Mouse (Mus musculus) lung, adult 2 months (tissue): ENCODE measurements around the gene Cideb. TPM values are rescaled to one million over a fixed set of nuclear protein-coding genes. Genes with fewer than 3 reads are reported as not detected.

Source experiments
- DNase-seq: peaks from one replicate; pipeline ENCODE4 v3.0.0; 2022
- H3K4me1 ChIP-seq: fragments of 200-500 bp; 2 replicates; pipeline ENCODE4 v1.6.1; 2011; ENCODE audit warnings: low read length; ENCODE audit not compliant: control insufficient read depth, insufficient read depth
- H3K4me3 ChIP-seq: fragments of 200-500 bp; replicated peaks from 2 replicates; pipeline ENCODE3; 2011; ENCODE audit warnings: low read depth, mild to moderate bottlenecking, control low read depth, low read length; ENCODE audit errors: extremely low read depth
- CTCF ChIP-seq: fragments of 200-500 bp; IDR thresholded peaks from 2 replicates; pipeline ENCODE4 v1.5.1; 2011; ENCODE audit warnings: mild to moderate bottlenecking, low read length, control low read depth; ENCODE audit not compliant: insufficient read depth
- POLR2A ChIP-seq: fragments of 200-500 bp; IDR thresholded peaks from 2 replicates; pipeline ENCODE4 v1.6.1; 2011; ENCODE audit warnings: low read depth, mild to moderate bottlenecking, control low read depth, low read length, borderline replicate concordance; ENCODE audit errors: extremely low read depth
- WGBS: fragments of 180-500 bp; shearing (Covaris S2); methylation state at CpG from one replicate; pipeline ENCODE4 v1.1.7; 2018; 5-methylcytosine and 5-hydroxymethylcytosine counted together
- polyA plus RNA-seq: library from polyadenylated mRNA; depleted of rRNA; stranded (reverse); fragments of >200 nt; gene quantifications from 2 replicates; pipeline ENCODE4 v1.2.3, GENCODE M21; 2012; rRNA removed

Cideb gene
- 3.8 and 4.0 TPM in 2 replicates for polyA plus RNA-seq

DNA sequence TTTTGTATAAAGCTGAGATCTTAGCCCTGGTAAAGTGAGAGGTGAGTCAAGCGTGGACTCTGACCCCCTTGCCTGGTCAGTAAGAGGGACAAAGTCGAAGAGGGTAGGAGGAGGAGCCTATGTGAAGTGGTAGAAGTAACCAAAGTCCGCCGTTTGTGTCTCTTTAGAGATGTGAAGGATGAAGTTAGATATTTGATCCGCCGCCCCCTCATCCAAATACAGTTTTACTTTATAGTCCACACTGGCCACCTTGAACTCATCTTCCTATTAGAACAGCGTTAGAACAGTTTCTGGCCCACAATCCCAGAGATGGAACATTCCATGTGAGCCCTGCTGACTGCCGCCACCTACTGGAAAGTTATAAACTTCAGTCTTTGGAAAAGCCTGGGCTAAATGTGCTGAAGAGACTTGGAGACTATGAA lies at the start of gene Cideb:
Gene Cideb (minus strand): TSS at position 96 of the 422 bp plus-strand sequence.
- TF ChIP-seq CTCF (peak; percentile 56), POLR2A (no peak)
- no peak for DNase-seq
- peaks cover 7% of the 10 kb centered on the region; the same call in 1 of the 2 replicates for H3K4me1 ChIP-seq
- no peak within 1 kb of the TSS for H3K4me3 ChIP-seq
- WGBS, result 14% methylated on average over 8 of the region's 8 CpGs

- no peak for DNase-seq
- Histone ChIP-seq H3K4me3 (peak overlapping the region; percentile 24), H3K4me1 (no peaks in the 10 kb centered on the region)
- 41% methylated on average over 15 of the region's 15 CpGs for WGBS
- peak; percentile 57; the same call in 1 of the 2 replicates for TF ChIP-seq POLR2A
- TF ChIP-seq CTCF, result no peak
Measured at GRCm38 (mm10) chr14:55795380-55796163, 37.3 kb upstream of the Cideb start.

GRCm38 (mm10) chr14:55793946-55794345 lies 35.7 kb upstream of the Cideb start:
- 61% methylated on average over 2 of the region's 2 CpGs for WGBS
- no peak for DNase-seq
- TF ChIP-seq POLR2A (no peak), CTCF (no peak)

GRCm38 (mm10) chr14:55793461-55793860 lies 35.2 kb upstream of the Cideb start:
- TF ChIP-seq CTCF (no peak), POLR2A (no peak)
- H3K4me3 ChIP-seq, result no peak overlapping the region
- DNase-seq, result no peak
- WGBS, result 28% methylated on average over 2 of the region's 2 CpGs
- peaks cover 5% of the 10 kb centered on the region for H3K4me1 ChIP-seq

More at GRCm38 (mm10) chr14:55793946-55794345, 35.7 kb upstream of the Cideb start:
- H3K4me1 ChIP-seq, result no peaks in the 10 kb centered on the region
- no peak overlapping the region for H3K4me3 ChIP-seq

DNA sequence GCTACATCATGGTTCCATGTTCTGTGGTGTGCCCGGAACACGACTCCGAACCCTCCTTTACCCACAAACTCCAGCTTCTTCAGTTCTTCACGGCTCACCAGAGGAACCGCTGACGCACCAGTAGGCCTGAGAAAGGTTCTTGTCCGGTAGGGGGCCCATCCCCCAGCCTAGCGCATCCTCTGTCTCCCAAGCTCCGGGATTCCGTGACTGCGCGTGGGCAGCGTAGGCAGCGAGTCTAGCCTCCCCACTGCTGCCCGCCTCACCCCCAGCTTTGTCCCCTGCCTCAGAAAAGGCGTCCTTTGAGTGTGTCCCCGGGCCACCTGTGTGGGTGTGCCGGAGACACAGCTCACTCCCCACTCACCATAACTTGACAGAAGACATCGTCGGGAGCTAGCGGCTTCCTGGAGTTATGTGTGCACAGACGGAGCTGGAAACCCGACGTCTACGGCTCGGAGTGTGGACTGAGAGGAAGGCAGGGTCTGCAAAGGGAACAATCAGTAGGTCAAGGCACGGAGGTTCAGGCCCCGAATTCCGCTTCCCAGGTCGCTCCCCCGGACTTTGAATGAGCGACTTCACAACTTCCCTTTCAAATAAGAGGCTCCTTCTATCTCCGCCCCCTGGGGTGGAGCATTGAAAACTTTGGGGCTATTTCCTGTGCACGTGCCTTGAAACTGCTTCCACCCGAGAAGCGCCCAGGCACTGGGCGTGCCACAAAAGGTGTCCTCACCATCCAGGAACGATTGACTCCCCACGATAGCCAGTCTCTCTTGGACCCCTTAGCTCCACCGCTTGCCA lies 30.2 kb upstream of the Cideb start, which contains the start of gene Ripk3:
Gene Ripk3 (minus strand): TSS at position 610 of the 795 bp plus-strand sequence.
- Histone ChIP-seq H3K4me1 (peaks cover 9% of the 10 kb centered on the region), H3K4me3 (peak within 1 kb of the TSS; percentile 61)
- 8% methylated on average over 40 of the region's 40 CpGs for WGBS
- no peak for TF ChIP-seq CTCF
- TF ChIP-seq POLR2A, result no peak
- no peak for DNase-seq

- WGBS, result 40% methylated on average over 11 of the region's 11 CpGs
- TF ChIP-seq CTCF (no peak), POLR2A (no peak)
- no peak for DNase-seq
- peaks cover 9% of the 10 kb centered on the region for H3K4me1 ChIP-seq
- H3K4me3 ChIP-seq, result no peak overlapping the region
Measured at GRCm38 (mm10) chr14:55787731-55788130, 29.5 kb upstream of the Cideb start.

DNA sequence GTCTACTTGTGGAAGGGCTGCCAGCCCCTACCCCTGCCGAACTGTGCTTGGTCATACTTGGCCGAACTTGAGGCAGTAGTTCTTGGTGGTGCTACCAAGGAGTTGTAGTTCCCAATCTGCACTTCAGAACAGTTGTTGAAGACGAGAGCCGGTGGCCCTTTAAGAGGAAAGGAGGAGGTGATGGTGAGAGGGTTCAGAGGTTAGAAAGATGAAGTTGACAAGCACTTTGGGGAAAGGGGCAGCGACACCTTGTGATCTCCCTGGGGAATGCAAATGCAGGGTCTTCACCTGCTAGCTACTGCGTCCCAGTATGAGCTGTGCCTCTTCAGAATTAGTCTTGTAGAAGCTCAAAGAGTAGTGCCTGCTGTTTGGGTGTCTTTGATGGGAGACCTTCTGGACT lies 26.9 kb upstream of the Cideb start:
- 43% methylated on average over 6 of the region's 6 CpGs for WGBS
- H3K4me3 ChIP-seq, result no peak overlapping the region
- H3K4me1 ChIP-seq, result peaks cover 20% of the 10 kb centered on the region
- peak; percentile 3 for DNase-seq
- no peak for TF ChIP-seq POLR2A
- TF ChIP-seq CTCF, result peak; percentile 45

DNA sequence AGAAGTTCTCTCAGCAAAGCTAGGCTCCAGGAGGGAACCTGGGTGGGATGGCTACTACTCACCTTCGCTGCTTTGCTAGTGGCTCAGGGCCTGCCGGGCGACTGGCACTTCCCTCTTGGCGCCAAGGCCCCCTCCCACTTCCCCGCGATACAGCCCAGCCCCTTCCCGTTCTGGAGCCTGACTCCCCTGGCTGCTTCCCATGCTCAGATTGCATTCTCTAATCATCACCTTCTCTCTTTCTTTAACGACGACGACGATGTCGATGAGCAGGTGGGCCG lies 25.6 kb upstream of the Cideb start, which contains the start of gene Adcy4:
Gene Adcy4 (minus strand): TSS at position 138 of the 278 bp plus-strand sequence.
- 24% methylated on average over 13 of the region's 13 CpGs for WGBS
- DNase-seq, result peak; percentile 31
- no peak for TF ChIP-seq CTCF
- TF ChIP-seq POLR2A, result peak; percentile 76; the same call in 1 of the 2 replicates
- peak within 1 kb of the TSS; percentile 76 for H3K4me3 ChIP-seq
- H3K4me1 ChIP-seq, result peaks cover 19% of the 10 kb centered on the region

DNA sequence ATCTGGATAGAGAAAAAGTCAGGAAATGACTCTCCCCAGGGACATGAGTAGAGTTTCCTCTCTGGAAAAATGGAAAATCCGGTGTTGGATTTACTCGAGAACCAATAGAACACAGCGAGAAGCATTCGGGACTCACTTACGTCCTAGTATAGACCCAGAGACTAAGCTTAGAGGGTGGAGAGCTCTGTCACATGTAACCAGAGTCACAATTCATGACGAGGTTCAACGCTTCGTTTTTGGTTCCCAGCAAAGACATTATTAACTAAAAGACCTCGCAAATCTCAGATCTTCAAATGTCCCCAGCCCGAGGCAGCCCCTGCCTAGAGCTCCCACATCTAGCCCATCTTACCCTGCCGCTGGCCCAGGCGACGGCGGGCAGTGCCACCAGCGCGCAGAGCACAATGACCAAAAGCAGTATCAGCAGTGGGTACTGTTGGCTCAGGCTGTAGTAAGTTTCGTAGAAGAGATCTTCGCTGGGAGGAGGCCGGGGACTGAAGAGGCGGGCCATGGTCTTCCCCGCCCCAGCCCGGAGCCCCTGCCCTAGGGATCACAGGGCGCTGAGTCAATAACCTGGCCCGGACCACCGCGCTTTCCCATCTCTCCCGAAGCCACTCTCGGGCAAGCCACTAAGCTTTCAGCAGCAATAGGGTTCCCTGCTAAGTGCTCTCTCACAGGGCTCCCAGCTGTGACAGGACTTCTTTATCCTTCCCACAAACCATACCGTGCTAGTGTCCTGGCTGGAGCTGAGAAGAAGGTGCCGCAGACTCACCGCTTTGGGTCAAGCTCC lies 25.1 kb upstream of the Cideb start:
- Histone ChIP-seq H3K4me3 (peak overlapping the region; percentile 76), H3K4me1 (peaks cover 14% of the 10 kb centered on the region)
- TF ChIP-seq POLR2A, result peak; percentile 37
- TF ChIP-seq CTCF, result no peak
- DNase-seq, result peak; percentile 35
- 9% methylated on average over 31 of the region's 31 CpGs for WGBS
